Mouse (Mus musculus) erythroblast, embryonic 14.5 days (primary cell): ENCODE results near the gene Fam160b1. TPM values are rescaled to one million over a fixed set of nuclear protein-coding genes. Genes with fewer than 3 reads are reported as not detected.
A peak's percentile ranks its signal among the peaks of the same experiment; 100 is the strongest.

ENCODE experiments used
- H3K27me3 ChIP-seq: 2 replicates; pipeline ENCODE4 v1.6.1; 2012; ENCODE audit warnings: inconsistent platforms; ENCODE audit not compliant: control insufficient read depth
- H3K36me3 ChIP-seq: 2 replicates; pipeline ENCODE4 v1.6.1; 2012; ENCODE audit warnings: mild to moderate bottlenecking, inconsistent platforms; ENCODE audit not compliant: control insufficient read depth
- H3K4me1 ChIP-seq: 2 replicates; pipeline ENCODE4 v1.6.1; 2012; ENCODE audit warnings: inconsistent platforms; ENCODE audit not compliant: control insufficient read depth
- H3K4me3 ChIP-seq: replicated peaks from 2 replicates; pipeline ENCODE3; 2012; ENCODE audit warnings: moderate library complexity, mild to moderate bottlenecking, inconsistent platforms
- H3K9me3 ChIP-seq: 2 replicates; pipeline ENCODE4 v1.6.1; 2012; ENCODE audit warnings: low read length, inconsistent platforms, mixed read lengths; ENCODE audit not compliant: control insufficient read depth
- GATA1 ChIP-seq: IDR thresholded peaks from 2 replicates; pipeline ENCODE4 v1.6.1; 2012; ENCODE audit warnings: low read length, inconsistent platforms, mixed read lengths
- TAL1 ChIP-seq: IDR thresholded peaks from 3 replicates; pipeline ENCODE4 v1.6.1; 2012; ENCODE audit warnings: low read length, inconsistent platforms, mixed read lengths
- polyA plus RNA-seq: library from polyadenylated mRNA; stranded (reverse); fragments of >175 nt; gene quantifications from 2 replicates; pipeline ENCODE4 v1.2.3, GENCODE M21; 2012

Gene Fam160b1
- 0.17 and 0.19 TPM in 2 replicates for polyA plus RNA-seq

DNA sequence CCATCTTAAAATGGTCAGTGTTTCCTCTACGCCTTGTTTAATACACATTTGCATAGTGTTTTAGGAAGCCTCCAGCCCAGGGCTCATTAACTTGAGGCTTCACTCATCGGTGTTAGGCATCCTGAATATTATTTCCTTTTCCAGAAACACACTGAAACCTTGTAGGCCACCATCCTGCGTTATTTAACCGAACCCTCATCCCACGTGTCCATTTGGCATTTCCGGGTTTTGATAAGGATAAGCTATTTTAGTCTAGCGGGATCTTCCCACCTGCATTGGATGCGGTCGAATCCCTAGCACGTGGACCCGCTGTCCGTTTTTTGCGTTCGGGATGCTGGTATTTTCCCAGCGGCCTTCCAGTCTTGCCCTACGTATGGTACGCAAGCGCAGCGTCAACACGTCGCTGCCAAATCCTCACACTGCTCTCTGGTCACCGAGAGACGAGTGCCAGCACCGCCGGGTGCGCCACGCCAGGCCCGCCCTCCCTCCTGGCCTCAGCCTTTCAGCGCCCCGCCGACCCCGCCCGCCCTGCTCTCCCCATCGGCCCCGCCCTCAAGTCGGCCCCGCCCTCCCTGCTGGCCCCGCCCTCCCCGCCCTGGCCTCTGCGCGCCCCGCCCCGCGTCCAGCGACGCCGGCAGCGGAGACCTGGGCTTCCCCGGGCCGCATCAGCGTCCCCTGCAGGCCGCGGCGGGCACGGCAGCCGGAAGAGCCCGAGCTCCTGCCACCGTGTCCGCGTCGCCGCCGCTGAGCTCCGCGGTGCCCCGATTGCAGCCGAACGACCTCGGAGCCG, at the start of gene Fam160b1:
Fam160b1 (plus strand) TSS at position 340 of the 790 bp plus-strand sequence.
- peaks cover 83% of the 10 kb centered on the region for H3K4me1 ChIP-seq
- H3K4me3 ChIP-seq: peak within 1 kb of the TSS; percentile 95
- TF ChIP-seq TAL1 (no peak), GATA1 (no peak)
- H3K27me3 ChIP-seq: no peaks in the 10 kb centered on the region
- peaks cover 7% of the 10 kb centered on the region for H3K36me3 ChIP-seq
- no peaks in the 10 kb centered on the region for H3K9me3 ChIP-seq

DNA sequence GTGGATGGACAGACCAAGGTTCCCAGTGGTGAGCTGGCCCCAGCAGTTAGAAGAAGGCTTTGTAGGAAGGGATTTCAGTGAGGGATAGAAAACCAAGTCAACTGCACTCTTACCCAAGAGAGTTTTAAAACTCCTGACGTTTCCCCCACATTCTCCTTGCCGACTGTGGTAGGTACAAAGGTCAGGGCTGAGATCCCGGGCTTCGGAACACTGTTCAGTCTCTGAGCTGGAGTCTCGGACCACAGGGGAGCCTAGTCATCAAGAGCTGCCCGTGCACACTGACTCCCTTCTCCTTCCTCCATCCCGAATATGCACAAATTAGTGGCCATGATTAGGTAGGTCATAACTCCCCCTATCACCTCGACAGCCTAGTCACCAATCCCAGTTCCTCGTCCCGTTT, 47.3 kb upstream of the Fam160b1 start:
- no peaks in the 10 kb centered on the region for H3K36me3 ChIP-seq
- H3K9me3 ChIP-seq: no peaks in the 10 kb centered on the region
- H3K27me3 ChIP-seq: peaks cover 28% of the 10 kb centered on the region
- no peak overlapping the region for H3K4me3 ChIP-seq
- H3K4me1 ChIP-seq: peaks cover 2% of the 10 kb centered on the region; the same call in 1 of the 2 replicates
- TF ChIP-seq TAL1 (no peak), GATA1 (no peak)

DNA sequence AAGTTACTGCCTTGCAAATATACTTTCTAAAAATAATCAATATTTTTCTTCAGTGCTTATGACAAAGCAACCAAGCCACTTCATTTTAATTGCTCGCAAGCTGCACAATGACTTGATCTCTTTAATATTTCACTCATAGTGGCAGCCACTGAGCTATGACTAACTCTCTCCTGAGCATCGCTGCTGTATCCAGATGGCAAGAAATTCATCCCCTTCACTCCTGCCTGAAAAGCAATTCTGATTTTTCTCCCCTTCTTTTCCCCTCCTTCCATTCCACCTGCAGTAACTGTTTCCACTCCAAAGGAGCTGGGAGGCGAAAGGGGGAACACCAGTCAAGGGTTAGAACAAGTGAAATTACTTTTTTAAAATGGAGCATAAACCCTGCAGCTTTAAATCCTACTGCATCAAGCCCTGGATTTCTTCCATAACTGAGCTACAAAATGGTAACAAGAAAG, 46.6 kb upstream of the Fam160b1 start:
- Histone ChIP-seq H3K4me1 (peaks cover 2% of the 10 kb centered on the region; the same call in 1 of the 2 replicates), H3K4me3 (no peak overlapping the region), H3K9me3 (no peaks in the 10 kb centered on the region), H3K36me3 (no peaks in the 10 kb centered on the region), H3K27me3 (peaks cover 28% of the 10 kb centered on the region)
- TF ChIP-seq GATA1 (no peak), TAL1 (no peak)

DNA sequence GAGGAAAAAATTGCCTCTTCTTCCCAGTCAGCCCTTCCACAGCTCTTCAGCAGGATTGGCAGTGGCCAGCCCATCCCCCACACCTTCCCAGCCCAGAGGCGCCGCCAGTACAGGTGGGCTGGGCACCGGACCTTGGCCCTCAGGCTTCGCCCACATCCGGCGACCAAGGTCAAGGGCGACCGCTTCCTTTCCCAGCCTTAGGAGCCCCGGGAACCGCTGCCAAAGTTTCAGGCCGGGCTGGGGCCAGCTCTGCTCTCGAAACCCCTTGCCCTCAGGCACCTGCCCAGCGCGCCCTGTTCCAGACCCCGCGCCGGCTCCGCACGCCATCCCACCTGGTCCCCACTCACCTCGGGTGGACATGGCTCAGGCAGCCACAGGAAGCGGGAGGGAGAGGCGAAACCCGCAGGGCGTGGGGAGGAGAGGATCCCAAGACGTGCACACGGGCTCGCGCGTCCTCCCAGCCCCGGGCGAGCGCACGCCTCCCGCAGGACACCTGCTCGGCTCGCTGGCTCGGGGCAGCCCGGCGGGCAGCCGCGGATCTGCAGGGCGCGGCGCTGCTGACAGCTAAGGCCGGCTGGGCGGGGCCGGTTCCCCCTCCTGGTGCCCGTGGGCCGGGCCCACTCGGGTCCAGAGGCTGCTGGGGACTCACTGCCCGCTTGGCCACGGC, 46.0 kb upstream of the Fam160b1 start, which contains the start of gene Ablim1:
Ablim1 (minus strand) TSS at position 574 of the 667 bp plus-strand sequence.
- peak within 1 kb of the TSS; percentile 57 for H3K4me3 ChIP-seq
- peaks cover 2% of the 10 kb centered on the region; the same call in 1 of the 2 replicates for H3K4me1 ChIP-seq
- H3K36me3 ChIP-seq: no peaks in the 10 kb centered on the region
- H3K9me3 ChIP-seq: no peaks in the 10 kb centered on the region
- no peak for TF ChIP-seq TAL1
- TF ChIP-seq GATA1: no peak
- peaks cover 28% of the 10 kb centered on the region for H3K27me3 ChIP-seq

DNA sequence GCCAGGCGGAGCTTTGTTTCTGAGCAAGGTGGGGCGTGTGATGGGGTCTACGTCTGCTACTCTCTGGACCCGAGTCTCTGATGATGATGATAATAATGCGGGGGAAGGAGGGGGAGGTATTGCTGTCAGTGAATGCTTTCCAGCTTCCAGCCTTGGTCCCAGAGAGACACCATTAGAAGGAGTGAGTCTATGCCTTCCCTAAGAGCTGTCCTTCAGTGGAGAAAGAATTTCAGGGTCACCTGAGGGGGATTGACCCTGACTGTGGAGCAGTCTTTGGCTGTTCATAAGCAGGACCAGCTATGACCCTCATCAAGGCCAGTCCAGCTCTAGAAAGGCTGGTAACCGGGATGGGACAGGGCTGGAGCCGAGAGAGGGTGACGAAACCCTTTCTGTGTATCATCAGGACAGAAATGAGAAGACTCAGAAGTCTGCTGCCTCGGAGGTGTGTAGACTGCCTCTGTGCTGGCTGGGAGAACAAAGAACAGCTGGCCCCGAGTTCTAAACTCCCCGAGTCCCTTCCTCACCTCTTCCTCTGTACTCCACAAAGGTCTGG, 45.4 kb upstream of the Fam160b1 start:
- Histone ChIP-seq H3K4me1 (peaks cover 2% of the 10 kb centered on the region; the same call in 1 of the 2 replicates), H3K36me3 (no peaks in the 10 kb centered on the region), H3K4me3 (peak overlapping the region; percentile 57), H3K27me3 (peaks cover 28% of the 10 kb centered on the region), H3K9me3 (no peaks in the 10 kb centered on the region)
- no peak for TF ChIP-seq TAL1
- no peak for TF ChIP-seq GATA1

DNA sequence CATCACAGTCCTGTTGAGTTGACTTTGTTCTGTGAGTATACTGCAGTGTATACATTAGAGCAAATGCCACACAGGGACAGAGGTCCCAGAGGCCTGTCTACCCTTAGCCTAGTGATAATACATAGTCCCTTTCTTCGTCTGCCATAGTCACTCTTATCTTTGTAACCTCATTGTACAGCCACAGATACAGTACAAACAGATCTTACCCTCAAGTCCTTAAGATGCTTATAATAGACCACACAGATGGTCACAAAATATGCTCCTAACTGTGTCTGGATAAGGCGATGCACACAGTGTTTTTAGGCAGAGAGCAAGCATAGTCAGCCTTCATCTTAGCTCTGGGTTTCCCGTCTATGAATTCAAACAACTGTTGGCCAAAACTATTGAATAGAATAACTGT, 43.9 kb upstream of the Fam160b1 start:
- H3K4me3 ChIP-seq: no peak overlapping the region
- H3K27me3 ChIP-seq: peaks cover 28% of the 10 kb centered on the region
- H3K9me3 ChIP-seq: no peaks in the 10 kb centered on the region
- no peaks in the 10 kb centered on the region for H3K36me3 ChIP-seq
- no peak for TF ChIP-seq GATA1
- TF ChIP-seq TAL1: no peak
- H3K4me1 ChIP-seq: peaks cover 2% of the 10 kb centered on the region; the same call in 1 of the 2 replicates

DNA sequence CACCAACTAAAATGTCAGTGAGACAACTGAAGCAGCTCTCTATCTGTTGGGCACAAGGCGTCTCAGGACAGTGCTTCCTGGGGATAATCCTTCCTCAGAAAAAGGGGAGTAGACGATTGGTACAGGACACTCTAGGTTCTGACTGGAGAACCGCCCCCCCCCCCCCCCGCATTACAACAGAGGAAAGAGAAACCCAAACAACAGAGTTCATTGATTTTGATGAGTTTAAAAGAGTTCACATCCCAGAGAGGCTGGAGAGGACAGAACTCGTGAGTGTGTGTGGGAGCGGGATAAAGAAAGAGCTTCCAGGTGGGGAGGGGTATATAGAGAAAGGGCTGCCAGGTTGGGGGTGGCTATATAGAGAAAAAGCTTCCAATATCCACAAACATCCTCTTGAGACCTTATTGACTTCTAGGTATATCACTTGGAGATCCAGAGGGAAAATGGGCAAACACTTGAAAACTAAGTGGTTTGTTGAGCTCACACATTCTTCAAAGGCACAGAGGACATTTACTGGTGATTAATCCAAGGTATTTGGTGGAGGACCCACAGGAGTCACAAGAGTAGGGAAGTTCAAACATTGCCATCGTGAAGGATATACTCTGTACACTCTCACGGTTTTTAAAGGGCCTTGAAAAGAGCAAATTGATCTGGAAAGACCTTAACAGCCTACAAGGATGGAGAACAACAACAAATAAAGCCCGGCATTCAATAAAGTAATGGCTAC, 39.7 kb upstream of the Fam160b1 start:
- no peak overlapping the region for H3K4me3 ChIP-seq
- no peaks in the 10 kb centered on the region for H3K36me3 ChIP-seq
- TF ChIP-seq TAL1 (no peak), GATA1 (no peak)
- no peaks in the 10 kb centered on the region for H3K9me3 ChIP-seq
- peaks cover under 1% of the 10 kb centered on the region; the same call in 1 of the 2 replicates for H3K27me3 ChIP-seq
- H3K4me1 ChIP-seq: no peaks in the 10 kb centered on the region

DNA sequence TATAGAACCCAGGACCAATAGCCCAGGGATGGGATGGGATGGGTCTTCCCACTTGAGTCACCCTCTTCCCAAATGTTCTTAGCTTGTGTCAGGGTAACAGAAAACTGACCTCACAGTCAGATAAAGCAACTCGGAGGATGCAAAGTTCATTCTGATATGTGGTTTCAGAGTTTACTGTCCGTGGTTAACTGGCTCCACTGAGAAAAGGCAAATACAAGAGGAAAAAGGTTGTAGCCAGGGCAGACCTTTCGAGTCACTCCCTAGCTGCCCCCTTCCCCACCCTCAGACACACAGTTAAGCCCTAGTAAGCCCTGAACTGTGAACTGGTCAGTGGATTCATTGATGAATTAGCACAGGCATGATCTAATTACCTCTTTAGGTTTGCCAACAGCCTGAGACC, 38.6 kb upstream of the Fam160b1 start:
- Histone ChIP-seq H3K27me3 (no peaks in the 10 kb centered on the region), H3K4me3 (no peak overlapping the region), H3K36me3 (no peaks in the 10 kb centered on the region), H3K4me1 (no peaks in the 10 kb centered on the region), H3K9me3 (no peaks in the 10 kb centered on the region)
- no peak for TF ChIP-seq TAL1
- no peak for TF ChIP-seq GATA1
